Mouse (Mus musculus): Measurements from ENCODE around the gene Ppp1r27. TPM values are rescaled to one million over a fixed set of nuclear protein-coding genes. Genes with fewer than 3 reads are reported as not detected.

Gene Ppp1r27
- total and polyA plus RNA-seq, 2 experiments, result 0.28 TPM; not detected in 1

GRCm38 (mm10) chr11:120507611-120508289, 43.2 kb downstream of the Ppp1r27 start:
- Histone ChIP-seq H3K27me3 (ENCODE audit: control insufficient read depth, insufficient read depth, low read length) (no peaks in the 10 kb centered on the region), H3K79me2 (ENCODE audit: control insufficient read depth, insufficient read depth, low read length) (no peaks in the 10 kb centered on the region), H3K9ac (ENCODE audit: low read depth, low read length) (no peak overlapping the region; the same call in 1 of the 2 replicates), H3K27ac (replicated peaks; ENCODE audit: insufficient read depth, low read depth, low read length) (no peak overlapping the region; the same call in 1 of the 2 replicates), H3K4me1 (ENCODE audit: control insufficient read depth, insufficient read depth, low read length) (peaks cover 25% of the 10 kb centered on the region), H3K4me3 (ENCODE audit: insufficient read depth, low read depth, low read length) (no peak overlapping the region), H3K36me3 (ENCODE audit: control insufficient read depth, insufficient read depth, low read length) (no peaks in the 10 kb centered on the region)
- DNase-seq (ENCODE audit: extremely low read depth, low read depth, low spot score), result peak; percentile 67
- WGBS, result 61% methylated on average over 13 of the region's 13 CpGs
- TF ChIP-seq CTCF (IDR thresholded peaks at IDR 0.05; ENCODE audit: low read depth, low read length) (no peak), POLR2A (IDR thresholded peaks at IDR 0.05; ENCODE audit: extremely low read depth, insufficient read depth, low read length) (no peak)

- H3K27me3 ChIP-seq (ENCODE audit: control insufficient read depth, insufficient read depth, low read length), result no peaks in the 10 kb centered on the region
- 46% methylated on average over 4 of the region's 4 CpGs for WGBS
- TF ChIP-seq POLR2A (IDR thresholded peaks at IDR 0.05; ENCODE audit: extremely low read depth, insufficient read depth, low read length) (no peak), CTCF (IDR thresholded peaks at IDR 0.05; ENCODE audit: low read depth, low read length) (peak; percentile 80)
Observed at GRCm38 (mm10) chr11:120506899-120507298, 44.0 kb downstream of the Ppp1r27 start.

GRCm38 (mm10) chr11:120505661-120506060, 45.3 kb downstream of the Ppp1r27 start:
- TF ChIP-seq POLR2A (IDR thresholded peaks at IDR 0.05; ENCODE audit: extremely low read depth, insufficient read depth, low read length), result no peak
- no peak for TF ChIP-seq CTCF (IDR thresholded peaks at IDR 0.05; ENCODE audit: low read depth, low read length)
- H3K79me2 ChIP-seq (ENCODE audit: control insufficient read depth, insufficient read depth, low read length), result no peaks in the 10 kb centered on the region
- peak overlapping the region; percentile 63 for H3K27ac ChIP-seq (replicated peaks; ENCODE audit: insufficient read depth, low read depth, low read length)
- WGBS, result 24% methylated on average over 3 of the region's 3 CpGs
- no peak overlapping the region for H3K4me3 ChIP-seq (ENCODE audit: insufficient read depth, low read depth, low read length)
- no peaks in the 10 kb centered on the region for H3K27me3 ChIP-seq (ENCODE audit: control insufficient read depth, insufficient read depth, low read length)
- no peaks in the 10 kb centered on the region for H3K36me3 ChIP-seq (ENCODE audit: control insufficient read depth, insufficient read depth, low read length)
- peak; percentile 95 for DNase-seq (ENCODE audit: extremely low read depth, low read depth, low spot score)
- H3K9ac ChIP-seq (ENCODE audit: low read depth, low read length), result no peak overlapping the region; the same call in 1 of the 2 replicates
- peaks cover 30% of the 10 kb centered on the region for H3K4me1 ChIP-seq (ENCODE audit: control insufficient read depth, insufficient read depth, low read length)

More at GRCm38 (mm10) chr11:120506899-120507298, 44.0 kb downstream of the Ppp1r27 start:
- peak; percentile 77 for DNase-seq (ENCODE audit: extremely low read depth, low read depth, low spot score)
- Histone ChIP-seq H3K36me3 (ENCODE audit: control insufficient read depth, insufficient read depth, low read length) (no peaks in the 10 kb centered on the region), H3K79me2 (ENCODE audit: control insufficient read depth, insufficient read depth, low read length) (no peaks in the 10 kb centered on the region), H3K4me1 (ENCODE audit: control insufficient read depth, insufficient read depth, low read length) (peaks cover 25% of the 10 kb centered on the region), H3K27ac (replicated peaks; ENCODE audit: insufficient read depth, low read depth, low read length) (peak overlapping the region; percentile 63), H3K9ac (ENCODE audit: low read depth, low read length) (peak overlapping the region; percentile 36; the same call in 1 of the 2 replicates), H3K4me3 (ENCODE audit: insufficient read depth, low read depth, low read length) (no peak overlapping the region)

- peaks cover 4% of the 10 kb centered on the region; the same call in 1 of the 2 replicates for H3K36me3 ChIP-seq (ENCODE audit: control insufficient read depth, insufficient read depth, low read length)
- TF ChIP-seq POLR2A (IDR thresholded peaks at IDR 0.05; ENCODE audit: extremely low read depth, insufficient read depth, low read length) (no peak), CTCF (IDR thresholded peaks at IDR 0.05; ENCODE audit: low read depth, low read length) (no peak)
- no peak for DNase-seq (ENCODE audit: extremely low read depth, low read depth, low spot score)
- no peaks in the 10 kb centered on the region for H3K79me2 ChIP-seq (ENCODE audit: control insufficient read depth, insufficient read depth, low read length)
- no peaks in the 10 kb centered on the region for H3K27me3 ChIP-seq (ENCODE audit: control insufficient read depth, insufficient read depth, low read length)
- peaks cover 31% of the 10 kb centered on the region for H3K4me1 ChIP-seq (ENCODE audit: control insufficient read depth, insufficient read depth, low read length)
- H3K27ac ChIP-seq (replicated peaks; ENCODE audit: insufficient read depth, low read depth, low read length), result no peak overlapping the region
- H3K9ac ChIP-seq (ENCODE audit: low read depth, low read length), result no peak overlapping the region
- no peak overlapping the region for H3K4me3 ChIP-seq (ENCODE audit: insufficient read depth, low read depth, low read length)
- WGBS, result 78% methylated on average over 4 of the region's 4 CpGs
Observed at GRCm38 (mm10) chr11:120501701-120502100, 49.2 kb downstream of the Ppp1r27 start.

GRCm38 (mm10) chr11:120501018-120501417, 49.9 kb downstream of the Ppp1r27 start:
- Histone ChIP-seq H3K27ac (replicated peaks; ENCODE audit: insufficient read depth, low read depth, low read length) (peak overlapping the region; percentile 14), H3K36me3 (ENCODE audit: control insufficient read depth, insufficient read depth, low read length) (peaks cover 7% of the 10 kb centered on the region), H3K4me3 (ENCODE audit: insufficient read depth, low read depth, low read length) (no peak overlapping the region), H3K79me2 (ENCODE audit: control insufficient read depth, insufficient read depth, low read length) (no peaks in the 10 kb centered on the region), H3K27me3 (ENCODE audit: control insufficient read depth, insufficient read depth, low read length) (no peaks in the 10 kb centered on the region), H3K9ac (ENCODE audit: low read depth, low read length) (no peak overlapping the region), H3K4me1 (ENCODE audit: control insufficient read depth, insufficient read depth, low read length) (peaks cover 28% of the 10 kb centered on the region)
- WGBS, result 8% methylated on average over 6 of the region's 6 CpGs
- peak; percentile 87 for DNase-seq (ENCODE audit: extremely low read depth, low read depth, low spot score)
- TF ChIP-seq CTCF (IDR thresholded peaks at IDR 0.05; ENCODE audit: low read depth, low read length) (no peak), POLR2A (IDR thresholded peaks at IDR 0.05; ENCODE audit: extremely low read depth, insufficient read depth, low read length) (no peak)

GRCm38 (mm10) chr11:120500357-120500756, 50.6 kb downstream of the Ppp1r27 start:
- H3K27ac ChIP-seq (replicated peaks; ENCODE audit: insufficient read depth, low read depth, low read length), result peak overlapping the region; percentile 42
- peak; percentile 94 for DNase-seq (ENCODE audit: extremely low read depth, low read depth, low spot score)
- WGBS, result 7% methylated on average over 3 of the region's 3 CpGs
- peak overlapping the region; percentile 0 for H3K9ac ChIP-seq (ENCODE audit: low read depth, low read length)
- peaks cover 24% of the 10 kb centered on the region for H3K4me1 ChIP-seq (ENCODE audit: control insufficient read depth, insufficient read depth, low read length)
- H3K36me3 ChIP-seq (ENCODE audit: control insufficient read depth, insufficient read depth, low read length), result peaks cover 13% of the 10 kb centered on the region
- 0 out of 2 replicates have a peak, but pooled peaks have one; percentile 12 for TF ChIP-seq CTCF (IDR thresholded peaks at IDR 0.05; ENCODE audit: low read depth, low read length)
- TF ChIP-seq POLR2A (IDR thresholded peaks at IDR 0.05; ENCODE audit: extremely low read depth, insufficient read depth, low read length), result 0 out of 2 replicates have a peak, but pooled peaks have one; percentile 24
- no peaks in the 10 kb centered on the region for H3K79me2 ChIP-seq (ENCODE audit: control insufficient read depth, insufficient read depth, low read length)
- H3K27me3 ChIP-seq (ENCODE audit: control insufficient read depth, insufficient read depth, low read length), result no peaks in the 10 kb centered on the region
- H3K4me3 ChIP-seq (ENCODE audit: insufficient read depth, low read depth, low read length), result no peak overlapping the region

Other genes starting within 250 kb of the Ppp1r27 start
Only the 30 nearest of the 34 such genes appear.
- gene Actg1, start 202.6 kb downstream of the Ppp1r27 start, total RNA-seq (2014; rRNA removed), result 68.0 and 123 TPM in 2 replicates
- gene Actg1, start 202.6 kb downstream of the Ppp1r27 start, polyA plus RNA-seq (2012; rRNA removed), result 158 and 177 TPM in 2 replicates
- not detected in 2 replicates for gene Fscn2, start 189.6 kb downstream of the Ppp1r27 start, total RNA-seq (2014; rRNA removed)
- gene Fscn2, start 189.6 kb downstream of the Ppp1r27 start, polyA plus RNA-seq (2012; rRNA removed), result not detected in 2 replicates
- gene Faap100, start 172.4 kb downstream of the Ppp1r27 start, total RNA-seq (2014; rRNA removed), result 3.2 and 5.4 TPM in 2 replicates
- 10.8 and 14.9 TPM in 2 replicates for gene Faap100, start 172.4 kb downstream of the Ppp1r27 start, polyA plus RNA-seq (2012; rRNA removed)
- gene Nploc4, start 113.4 kb downstream of the Ppp1r27 start, total RNA-seq (2014; rRNA removed), result 24.6 and 37.9 TPM in 2 replicates
- gene Nploc4, start 113.4 kb downstream of the Ppp1r27 start, polyA plus RNA-seq (2012; rRNA removed), result 51.5 and 58.9 TPM in 2 replicates
- gene Tspan10, start 108.5 kb downstream of the Ppp1r27 start, total RNA-seq (2014; rRNA removed), result not detected in 2 replicates
- 0.05 TPM in 2 replicates for gene Tspan10, start 108.5 kb downstream of the Ppp1r27 start, polyA plus RNA-seq (2012; rRNA removed)
- gene Pde6g, start 97.6 kb downstream of the Ppp1r27 start, total RNA-seq (2014; rRNA removed), result 0.46 and 0.81 TPM in 2 replicates
- 0.98 and 1.8 TPM in 2 replicates for gene Pde6g, start 97.6 kb downstream of the Ppp1r27 start, polyA plus RNA-seq (2012; rRNA removed)
- 20.7 and 28.9 TPM in 2 replicates for gene Oxld1, start 93.1 kb downstream of the Ppp1r27 start, total RNA-seq (2014; rRNA removed)
- gene Oxld1, start 93.1 kb downstream of the Ppp1r27 start, polyA plus RNA-seq (2012; rRNA removed), result 29.2 and 32.6 TPM in 2 replicates
- 4.6 and 5.7 TPM in 2 replicates for gene Ccdc137, start 93.0 kb downstream of the Ppp1r27 start, total RNA-seq (2014; rRNA removed)
- 5.8 and 8.7 TPM in 2 replicates for gene Ccdc137, start 93.0 kb downstream of the Ppp1r27 start, polyA plus RNA-seq (2012; rRNA removed)
- gene Arl16, start 83.5 kb downstream of the Ppp1r27 start, total RNA-seq (2014; rRNA removed), result 9.5 and 9.6 TPM in 2 replicates
- 12.2 and 14.8 TPM in 2 replicates for gene Arl16, start 83.5 kb downstream of the Ppp1r27 start, polyA plus RNA-seq (2012; rRNA removed)
- gene Mrpl12, start 66.5 kb downstream of the Ppp1r27 start, total RNA-seq (2014; rRNA removed), result 43.6 and 46.6 TPM in 2 replicates
- gene Mrpl12, start 66.5 kb downstream of the Ppp1r27 start, polyA plus RNA-seq (2012; rRNA removed), result 221 and 232 TPM in 2 replicates
- gene Slc25a10, start 59.3 kb downstream of the Ppp1r27 start, total RNA-seq (2014; rRNA removed), result 121 and 135 TPM in 2 replicates
- 445 and 478 TPM in 2 replicates for gene Slc25a10, start 59.3 kb downstream of the Ppp1r27 start, polyA plus RNA-seq (2012; rRNA removed)
- 135 and 143 TPM in 2 replicates for gene Gcgr, start 20.4 kb downstream of the Ppp1r27 start, total RNA-seq (2014; rRNA removed)
- gene Gcgr, start 20.4 kb downstream of the Ppp1r27 start, polyA plus RNA-seq (2012; rRNA removed), result 542 and 561 TPM in 2 replicates
- gene Mcrip1, start 1.4 kb downstream of the Ppp1r27 start, total RNA-seq (2014; rRNA removed), result 11.7 and 13.6 TPM in 2 replicates
- 36.8 and 44.4 TPM in 2 replicates for gene Mcrip1, start 1.4 kb downstream of the Ppp1r27 start, polyA plus RNA-seq (2012; rRNA removed)
- 933 and 951 TPM in 2 replicates for gene P4hb, start 22.1 kb upstream of the Ppp1r27 start, total RNA-seq (2014; rRNA removed)
- 683 and 737 TPM in 2 replicates for gene P4hb, start 22.1 kb upstream of the Ppp1r27 start, polyA plus RNA-seq (2012; rRNA removed)
- gene Arhgdia, start 30.5 kb upstream of the Ppp1r27 start, total RNA-seq (2014; rRNA removed), result 14.9 and 22.3 TPM in 2 replicates
- 142 and 188 TPM in 2 replicates for gene Arhgdia, start 30.5 kb upstream of the Ppp1r27 start, polyA plus RNA-seq (2012; rRNA removed)
- 33.8 and 34.5 TPM in 2 replicates for gene Alyref, start 47.2 kb upstream of the Ppp1r27 start, total RNA-seq (2014; rRNA removed)
- gene Alyref, start 47.2 kb upstream of the Ppp1r27 start, polyA plus RNA-seq (2012; rRNA removed), result 12.6 and 12.9 TPM in 2 replicates
- 8.9 and 12.8 TPM in 2 replicates for gene Anapc11, start 47.3 kb upstream of the Ppp1r27 start, total RNA-seq (2014; rRNA removed)
- gene Anapc11, start 47.3 kb upstream of the Ppp1r27 start, polyA plus RNA-seq (2012; rRNA removed), result 57.0 and 59.4 TPM in 2 replicates
- gene Npb, start 57.3 kb upstream of the Ppp1r27 start, total RNA-seq (2014; rRNA removed), result not detected in 2 replicates
- gene Npb, start 57.3 kb upstream of the Ppp1r27 start, polyA plus RNA-seq (2012; rRNA removed), result 2.0 and 2.7 TPM in 2 replicates
- gene Pcyt2, start 66.8 kb upstream of the Ppp1r27 start, total RNA-seq (2014; rRNA removed), result 494 and 540 TPM in 2 replicates
- gene Pcyt2, start 66.8 kb upstream of the Ppp1r27 start, polyA plus RNA-seq (2012; rRNA removed), result 1,294 and 1,652 TPM in 2 replicates
- gene Sirt7, start 74.1 kb upstream of the Ppp1r27 start, total RNA-seq (2014; rRNA removed), result 31.1 and 36.3 TPM in 2 replicates
- 69.7 and 72.1 TPM in 2 replicates for gene Sirt7, start 74.1 kb upstream of the Ppp1r27 start, polyA plus RNA-seq (2012; rRNA removed)
- 41.9 and 44.2 TPM in 2 replicates for gene Mafg, start 82.5 kb upstream of the Ppp1r27 start, total RNA-seq (2014; rRNA removed)
- 60.5 and 64.2 TPM in 2 replicates for gene Mafg, start 82.5 kb upstream of the Ppp1r27 start, polyA plus RNA-seq (2012; rRNA removed)
- gene Pycr1, start 92.6 kb upstream of the Ppp1r27 start, total RNA-seq (2014; rRNA removed), result 0.47 and 2.6 TPM in 2 replicates
- 0.25 and 0.61 TPM in 2 replicates for gene Pycr1, start 92.6 kb upstream of the Ppp1r27 start, polyA plus RNA-seq (2012; rRNA removed)
- gene Myadml2, start 97.0 kb upstream of the Ppp1r27 start, total RNA-seq (2014; rRNA removed), result not detected in 2 replicates
- gene Myadml2, start 97.0 kb upstream of the Ppp1r27 start, polyA plus RNA-seq (2012; rRNA removed), result not detected in 2 replicates
- 29.8 and 34.9 TPM in 2 replicates for gene Notum, start 110.0 kb upstream of the Ppp1r27 start, total RNA-seq (2014; rRNA removed)
- 56.0 and 61.6 TPM in 2 replicates for gene Notum, start 110.0 kb upstream of the Ppp1r27 start, polyA plus RNA-seq (2012; rRNA removed)
- gene Aspscr1, start 121.8 kb upstream of the Ppp1r27 start, total RNA-seq (2014; rRNA removed), result 49.3 and 56.6 TPM in 2 replicates
- 131 and 142 TPM in 2 replicates for gene Aspscr1, start 121.8 kb upstream of the Ppp1r27 start, polyA plus RNA-seq (2012; rRNA removed)
- gene Cenpx, start 162.6 kb upstream of the Ppp1r27 start, total RNA-seq (2014; rRNA removed), result 20.3 and 20.5 TPM in 2 replicates
- gene Cenpx, start 162.6 kb upstream of the Ppp1r27 start, polyA plus RNA-seq (2012; rRNA removed), result 63.4 and 74.6 TPM in 2 replicates
- 4.4 and 5.1 TPM in 2 replicates for gene Lrrc45, start 162.8 kb upstream of the Ppp1r27 start, total RNA-seq (2014; rRNA removed)
- gene Lrrc45, start 162.8 kb upstream of the Ppp1r27 start, polyA plus RNA-seq (2012; rRNA removed), result 7.4 and 9.8 TPM in 2 replicates
- gene Rac3, start 170.3 kb upstream of the Ppp1r27 start, total RNA-seq (2014; rRNA removed), result 0.20 and 0.55 TPM in 2 replicates
- 0.72 and 1.1 TPM in 2 replicates for gene Rac3, start 170.3 kb upstream of the Ppp1r27 start, polyA plus RNA-seq (2012; rRNA removed)
- gene Dcxr, start 176.1 kb upstream of the Ppp1r27 start, total RNA-seq (2014; rRNA removed), result 215 and 230 TPM in 2 replicates
- 512 and 554 TPM in 2 replicates for gene Dcxr, start 176.1 kb upstream of the Ppp1r27 start, polyA plus RNA-seq (2012; rRNA removed)
- not detected in 2 replicates for gene Cbr2, start 181.0 kb upstream of the Ppp1r27 start, total RNA-seq (2014; rRNA removed)
- gene Cbr2, start 181.0 kb upstream of the Ppp1r27 start, polyA plus RNA-seq (2012; rRNA removed), result 0.28 and 0.86 TPM in 2 replicates